Mouse (Mus musculus): Measurements from ENCODE around the gene Gm49321.

DNA sequence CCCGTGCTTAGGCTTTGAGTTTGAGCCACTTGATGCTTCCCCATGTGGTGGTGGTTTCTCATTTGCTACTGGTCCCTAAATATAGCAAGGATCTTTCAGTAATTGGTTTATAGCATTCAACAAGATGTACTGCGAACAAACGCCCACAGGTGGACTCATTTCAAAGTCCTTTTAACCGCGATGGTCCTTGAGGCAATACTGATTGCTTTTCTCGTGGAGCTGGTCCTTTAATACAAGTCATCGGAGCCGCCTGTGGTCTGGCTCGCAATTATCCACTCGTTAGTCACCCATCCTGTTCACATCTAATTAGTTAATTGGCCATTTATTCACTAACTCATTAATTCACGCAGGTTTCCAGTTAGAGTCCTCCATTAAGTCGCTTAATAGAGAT is 59.4 kb downstream of the Gm49321 start:
- TF ChIP-seq POLR2A (IDR thresholded peaks at IDR 0.05; ENCODE audit: control insufficient read depth, low read depth, low read length) (no peak), CTCF (IDR thresholded peaks at IDR 0.05; ENCODE audit: control insufficient read depth, insufficient read depth, insufficient replicate concordance, low read depth, low read length) (no peak)
